Mouse (Mus musculus): Measurements from ENCODE around the gene Tbc1d10b.

Tbc1d10b gene

GRCm38 (mm10) chr7:127162546-127162945, 45.7 kb downstream of the Tbc1d10b start:
- no peak for DNase-seq (ENCODE audit: low spot score)

- no peak for DNase-seq (ENCODE audit: low spot score)
Observed at GRCm38 (mm10) chr7:127157548-127157947, 50.7 kb downstream of the Tbc1d10b start.

- no peak for DNase-seq (ENCODE audit: low spot score)
Observed at GRCm38 (mm10) chr7:127153477-127153876, 54.8 kb downstream of the Tbc1d10b start.

GRCm38 (mm10) chr7:127152464-127152863, 55.8 kb downstream of the Tbc1d10b start:
- DNase-seq (ENCODE audit: low spot score), result no peak

- no peak for DNase-seq (ENCODE audit: low spot score)
Observed at GRCm38 (mm10) chr7:127147901-127148300, 60.4 kb downstream of the Tbc1d10b start.

All from lung, postnatal 25 days (tissue).